Mouse (Mus musculus) heart, embryonic 15.5 days (tissue): ENCODE results near the gene Memo1. TPM values are rescaled to one million over a fixed set of nuclear protein-coding genes. Genes with fewer than 3 reads are reported as not detected.

Experiments used
- ATAC-seq: fragments of 200-750 bp; cut with Nextera tagmentation; replicated peaks from 2 replicates; pipeline ENCODE4 v1.8.0; 2017; ENCODE audit warnings: low read depth, moderate TSS enrichment; ENCODE audit not compliant: insufficient number of reproducible peaks, insufficient read depth, low FRiP score
- H3K27ac ChIP-seq: fragments of 300-500 bp; sonication (generic); 2 replicates; pipeline ENCODE4 v1.5.1; 2015; ENCODE audit warnings: mild to moderate bottlenecking, inconsistent platforms
- H3K27me3 ChIP-seq: fragments of 300-500 bp; sonication (generic); 2 replicates; pipeline ENCODE4 v1.6.1; 2015; ENCODE audit warnings: inconsistent platforms
- H3K36me3 ChIP-seq: fragments of 300-500 bp; sonication (generic); 2 replicates; pipeline ENCODE4 v1.6.1; 2015; ENCODE audit warnings: mild to moderate bottlenecking, inconsistent platforms
- H3K4me1 ChIP-seq: fragments of 300-500 bp; sonication (generic); replicated peaks from 2 replicates; pipeline ENCODE4 v1.6.1; 2015; ENCODE audit warnings: inconsistent platforms
- H3K4me2 ChIP-seq: fragments of 300-500 bp; sonication (generic); 2 replicates; pipeline ENCODE4 v1.6.1; 2015; ENCODE audit warnings: inconsistent platforms, mild to moderate bottlenecking, moderate library complexity
- H3K4me3 ChIP-seq: fragments of 300-500 bp; sonication (generic); 2 replicates; pipeline ENCODE4 v1.5.1; 2015; ENCODE audit warnings: mild to moderate bottlenecking, inconsistent platforms
- H3K9ac ChIP-seq: fragments of 300-500 bp; sonication (generic); 2 replicates; pipeline ENCODE4 v1.6.1; 2015; ENCODE audit warnings: mild to moderate bottlenecking, inconsistent platforms
- H3K9me3 ChIP-seq: fragments of 300-500 bp; sonication (generic); replicated peaks from 2 replicates; pipeline ENCODE4 v1.6.1; 2016; ENCODE audit warnings: inconsistent platforms
- WGBS: fragments of 180-500 bp; shearing (Covaris S2); methylation state at CpG from one replicate; pipeline ENCODE4 v1.1.7; 2015; ENCODE audit warnings: mixed read lengths; 5-methylcytosine and 5-hydroxymethylcytosine counted together
- polyA plus RNA-seq: library from polyadenylated mRNA; unstranded; fragments of >200 nt; fragmentation: Nextera tagmentation; extraction: Ambion mirVana; gene quantifications from 2 replicates; pipeline ENCODE4 v1.2.1, GENCODE M21; 2015

Gene Memo1
- polyA plus RNA-seq, 1 experiment from 2014 or later = 59.8 TPM

- H3K4me3 ChIP-seq = no peak overlapping the region
- 83% methylated on average over 4 of the region's 4 CpGs for WGBS
- no peaks in the 10 kb centered on the region for H3K9me3 ChIP-seq
- ATAC-seq = no peak
- H3K4me2 ChIP-seq = no peak overlapping the region
- no peaks in the 10 kb centered on the region for H3K36me3 ChIP-seq
- no peaks in the 10 kb centered on the region for H3K27me3 ChIP-seq
- H3K27ac ChIP-seq = no peak overlapping the region
- H3K4me1 ChIP-seq = peaks cover 33% of the 10 kb centered on the region
- H3K9ac ChIP-seq = no peak overlapping the region
Measured at GRCm38 (mm10) chr17:74291640-74292361, 3.5 kb downstream of the Memo1 start.

- Histone ChIP-seq H3K4me3 (no peak overlapping the region), H3K9ac (no peak overlapping the region), H3K4me1 (peaks cover 33% of the 10 kb centered on the region), H3K36me3 (no peaks in the 10 kb centered on the region), H3K27ac (0 out of 2 replicates have a peak overlapping the region, but pooled peaks have one; percentile 3), H3K9me3 (no peaks in the 10 kb centered on the region), H3K27me3 (no peaks in the 10 kb centered on the region), H3K4me2 (no peak overlapping the region)
- no peak for ATAC-seq
Measured at GRCm38 (mm10) chr17:74290869-74291268, 4.5 kb downstream of the Memo1 start.

- ATAC-seq = no peak
- no peak overlapping the region for H3K4me2 ChIP-seq
- no peak overlapping the region for H3K27ac ChIP-seq
- H3K4me1 ChIP-seq = peaks cover 33% of the 10 kb centered on the region
- H3K36me3 ChIP-seq = no peaks in the 10 kb centered on the region
- no peak overlapping the region for H3K9ac ChIP-seq
- 78% methylated on average over 3 of the region's 3 CpGs for whole genome bisulfite sequencing
- H3K27me3 ChIP-seq = no peaks in the 10 kb centered on the region
- no peaks in the 10 kb centered on the region for H3K9me3 ChIP-seq
- H3K4me3 ChIP-seq = no peak overlapping the region
Measured at GRCm38 (mm10) chr17:74290198-74290597, 5.1 kb downstream of the Memo1 start.

GRCm38 (mm10) chr17:74288626-74289025, 6.7 kb downstream of the Memo1 start:
- H3K27ac ChIP-seq = peak overlapping the region; percentile 57

GRCm38 (mm10) chr17:74286140-74286730, 9.1 kb downstream of the Memo1 start:
- Histone ChIP-seq H3K36me3 (no peaks in the 10 kb centered on the region), H3K9me3 (no peaks in the 10 kb centered on the region), H3K4me1 (peaks cover 19% of the 10 kb centered on the region), H3K27ac (no peak overlapping the region), H3K4me2 (no peak overlapping the region), H3K27me3 (no peaks in the 10 kb centered on the region), H3K9ac (no peak overlapping the region), H3K4me3 (no peak overlapping the region)
- no peak for ATAC-seq
- WGBS = 81% methylated on average over 4 of the region's 4 CpGs

More at GRCm38 (mm10) chr17:74288626-74289025, 6.7 kb downstream of the Memo1 start:
- Histone ChIP-seq H3K4me2 (no peak overlapping the region), H3K36me3 (no peaks in the 10 kb centered on the region), H3K4me1 (peaks cover 33% of the 10 kb centered on the region), H3K27me3 (no peaks in the 10 kb centered on the region), H3K4me3 (no peak overlapping the region), H3K9me3 (no peaks in the 10 kb centered on the region), H3K9ac (no peak overlapping the region)
- WGBS = 63% methylated on average over 2 of the region's 2 CpGs
- peak; percentile 47; the same call in 1 of the 2 replicates for ATAC-seq

GRCm38 (mm10) chr17:74285730-74286129, 9.6 kb downstream of the Memo1 start:
- H3K27ac ChIP-seq = no peak overlapping the region
- WGBS = 76% methylated on average over 2 of the region's 2 CpGs
- no peak overlapping the region for H3K4me2 ChIP-seq
- H3K27me3 ChIP-seq = no peaks in the 10 kb centered on the region
- H3K9me3 ChIP-seq = no peaks in the 10 kb centered on the region
- no peak overlapping the region for H3K9ac ChIP-seq
- ATAC-seq = no peak
- no peaks in the 10 kb centered on the region for H3K36me3 ChIP-seq
- H3K4me3 ChIP-seq = no peak overlapping the region
- H3K4me1 ChIP-seq = peaks cover 14% of the 10 kb centered on the region

GRCm38 (mm10) chr17:74284397-74285115, 10.8 kb downstream of the Memo1 start:
- H3K4me2 ChIP-seq = no peak overlapping the region
- WGBS = 58% methylated on average over 2 of the region's 2 CpGs
- no peaks in the 10 kb centered on the region for H3K27me3 ChIP-seq
- H3K4me1 ChIP-seq = peaks cover 16% of the 10 kb centered on the region
- no peaks in the 10 kb centered on the region for H3K36me3 ChIP-seq
- H3K4me3 ChIP-seq = no peak overlapping the region
- H3K9me3 ChIP-seq = no peaks in the 10 kb centered on the region
- ATAC-seq = no peak
- H3K27ac ChIP-seq = no peak overlapping the region
- no peak overlapping the region for H3K9ac ChIP-seq

GRCm38 (mm10) chr17:74282024-74282423, 13.3 kb downstream of the Memo1 start:
- Histone ChIP-seq H3K27ac (no peak overlapping the region), H3K36me3 (no peaks in the 10 kb centered on the region), H3K4me3 (no peak overlapping the region), H3K27me3 (no peaks in the 10 kb centered on the region), H3K9me3 (no peaks in the 10 kb centered on the region), H3K4me1 (peaks cover 14% of the 10 kb centered on the region), H3K9ac (no peak overlapping the region), H3K4me2 (no peak overlapping the region)
- 87% methylated on average over 3 of the region's 3 CpGs for WGBS
- ATAC-seq = no peak

GRCm38 (mm10) chr17:74278966-74279869, 16.1 kb downstream of the Memo1 start:
- no peak for ATAC-seq
- 85% methylated on average over 8 of the region's 8 CpGs for WGBS
- no peaks in the 10 kb centered on the region for H3K27me3 ChIP-seq
- H3K36me3 ChIP-seq = no peaks in the 10 kb centered on the region
- H3K9ac ChIP-seq = no peak overlapping the region
- H3K4me1 ChIP-seq = peaks cover 14% of the 10 kb centered on the region
- no peaks in the 10 kb centered on the region for H3K9me3 ChIP-seq
- no peak overlapping the region for H3K4me2 ChIP-seq
- H3K27ac ChIP-seq = no peak overlapping the region
- no peak overlapping the region for H3K4me3 ChIP-seq

GRCm38 (mm10) chr17:74274471-74274870, 20.9 kb downstream of the Memo1 start:
- Histone ChIP-seq H3K27ac (no peak overlapping the region), H3K4me3 (no peak overlapping the region), H3K4me2 (no peak overlapping the region), H3K9me3 (no peaks in the 10 kb centered on the region), H3K27me3 (no peaks in the 10 kb centered on the region), H3K4me1 (peaks cover 22% of the 10 kb centered on the region), H3K36me3 (no peaks in the 10 kb centered on the region), H3K9ac (no peak overlapping the region)
- no peak for ATAC-seq
- 66% methylated on average over 3 of the region's 3 CpGs for whole genome bisulfite sequencing
